Mouse (Mus musculus): ENCODE data around the gene 1810010D01Rik. TPM values are rescaled to one million over a fixed set of nuclear protein-coding genes. Genes with fewer than 3 reads are reported as not detected.
A peak's percentile ranks its signal among the peaks of the same experiment; 100 is the strongest.

Gene 1810010D01Rik
- total and polyA plus RNA-seq, 2 experiments = 0.13 TPM; not detected in 1

DNA sequence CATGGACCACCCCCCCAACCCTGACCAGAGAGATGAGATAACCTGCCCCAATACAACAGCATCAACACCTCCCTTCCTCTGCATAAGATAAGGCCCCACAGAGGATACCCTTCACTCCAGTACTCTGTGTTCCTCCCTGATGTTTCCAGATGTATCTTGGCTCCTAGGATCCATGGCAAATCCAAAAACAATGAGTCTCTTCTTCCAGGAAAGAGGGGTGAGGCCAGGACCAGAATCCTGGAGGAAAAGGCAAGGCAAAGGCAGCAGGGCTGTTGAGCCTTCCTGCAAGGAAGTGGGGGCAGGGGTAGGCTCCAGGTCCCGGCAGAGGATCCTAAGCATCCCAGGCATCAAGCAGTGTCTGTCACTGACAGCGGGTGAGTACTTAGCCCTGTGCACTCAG is 13.4 kb upstream of the 1810010D01Rik start:
- H3K4me3 ChIP-seq (ENCODE audit: insufficient read depth, low read depth, low read length) = no peak overlapping the region
- H3K36me3 ChIP-seq (ENCODE audit: control insufficient read depth, insufficient read depth, low read length) = no peaks in the 10 kb centered on the region
- 72% methylated on average over 2 of the region's 2 CpGs for WGBS
- TF ChIP-seq POLR2A (IDR thresholded peaks at IDR 0.05; ENCODE audit: extremely low read depth, insufficient read depth, low read length) (no peak), CTCF (IDR thresholded peaks at IDR 0.05; ENCODE audit: low read depth, low read length) (no peak)
- H3K9ac ChIP-seq (ENCODE audit: low read depth, low read length) = no peak overlapping the region
- H3K27ac ChIP-seq (replicated peaks; ENCODE audit: insufficient read depth, low read depth, low read length) = no peak overlapping the region
- H3K27me3 ChIP-seq (ENCODE audit: control insufficient read depth, insufficient read depth, low read length) = no peaks in the 10 kb centered on the region
- no peak for DNase-seq (ENCODE audit: extremely low read depth, low read depth, low spot score)
- no peaks in the 10 kb centered on the region for H3K79me2 ChIP-seq (ENCODE audit: control insufficient read depth, insufficient read depth, low read length)
- H3K4me1 ChIP-seq (ENCODE audit: control insufficient read depth, insufficient read depth, low read length) = no peaks in the 10 kb centered on the region

DNA sequence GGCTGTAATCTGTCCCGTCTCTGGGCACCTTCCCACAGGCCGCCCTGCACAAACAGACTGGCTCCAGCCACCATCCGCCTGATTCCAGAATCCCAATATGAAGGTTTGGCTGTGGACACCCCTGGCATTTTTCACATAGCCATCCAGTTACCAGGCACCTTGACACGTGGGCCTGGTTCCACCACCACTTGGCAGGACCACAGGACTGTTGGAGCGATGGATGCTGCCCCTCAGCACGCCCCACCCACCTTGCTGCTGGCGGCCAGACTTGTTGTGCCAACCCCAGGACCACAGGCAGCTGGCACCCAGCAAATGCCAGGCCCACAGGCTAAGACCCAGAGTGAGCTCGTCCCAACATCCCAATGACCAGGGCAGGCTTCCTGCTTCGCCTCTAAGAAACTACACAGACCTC is 11.5 kb upstream of the 1810010D01Rik start:
- H3K27ac ChIP-seq (replicated peaks; ENCODE audit: insufficient read depth, low read depth, low read length) = no peak overlapping the region
- H3K79me2 ChIP-seq (ENCODE audit: control insufficient read depth, insufficient read depth, low read length) = no peaks in the 10 kb centered on the region
- no peaks in the 10 kb centered on the region for H3K27me3 ChIP-seq (ENCODE audit: control insufficient read depth, insufficient read depth, low read length)
- no peak overlapping the region for H3K9ac ChIP-seq (ENCODE audit: low read depth, low read length)
- no peaks in the 10 kb centered on the region for H3K4me1 ChIP-seq (ENCODE audit: control insufficient read depth, insufficient read depth, low read length)
- no peak for DNase-seq (ENCODE audit: extremely low read depth, low read depth, low spot score)
- TF ChIP-seq CTCF (IDR thresholded peaks at IDR 0.05; ENCODE audit: low read depth, low read length) = no peak
- no peak for TF ChIP-seq POLR2A (IDR thresholded peaks at IDR 0.05; ENCODE audit: extremely low read depth, insufficient read depth, low read length)
- no peaks in the 10 kb centered on the region for H3K36me3 ChIP-seq (ENCODE audit: control insufficient read depth, insufficient read depth, low read length)
- 84% methylated on average over 9 of the region's 9 CpGs for WGBS
- H3K4me3 ChIP-seq (ENCODE audit: insufficient read depth, low read depth, low read length) = no peak overlapping the region

DNA sequence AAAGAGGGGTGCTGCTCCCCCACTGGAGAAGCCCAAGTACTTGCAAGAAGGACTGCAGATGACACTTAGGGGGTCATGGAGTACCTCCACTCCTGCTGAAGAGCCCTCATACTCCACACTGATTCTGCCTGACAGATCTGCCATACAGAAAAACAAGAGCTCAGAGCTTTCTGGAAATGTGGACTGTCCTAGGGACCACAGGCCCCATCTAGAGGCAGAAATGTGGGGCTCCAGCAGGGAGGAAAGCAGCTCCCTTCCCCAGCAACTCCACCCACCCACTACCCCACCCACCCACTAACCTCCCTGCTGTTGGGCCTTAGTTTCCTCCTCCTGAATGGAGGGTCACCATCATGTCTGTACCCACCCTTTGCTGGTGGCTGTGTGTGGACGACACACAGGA is 8.7 kb upstream of the 1810010D01Rik start:
- no peak for DNase-seq (ENCODE audit: extremely low read depth, low read depth, low spot score)
- Histone ChIP-seq H3K36me3 (ENCODE audit: control insufficient read depth, insufficient read depth, low read length) (no peaks in the 10 kb centered on the region), H3K4me3 (ENCODE audit: insufficient read depth, low read depth, low read length) (no peak overlapping the region), H3K9ac (ENCODE audit: low read depth, low read length) (no peak overlapping the region), H3K79me2 (ENCODE audit: control insufficient read depth, insufficient read depth, low read length) (no peaks in the 10 kb centered on the region), H3K27me3 (ENCODE audit: control insufficient read depth, insufficient read depth, low read length) (no peaks in the 10 kb centered on the region), H3K4me1 (ENCODE audit: control insufficient read depth, insufficient read depth, low read length) (no peaks in the 10 kb centered on the region), H3K27ac (replicated peaks; ENCODE audit: insufficient read depth, low read depth, low read length) (no peak overlapping the region)
- TF ChIP-seq POLR2A (IDR thresholded peaks at IDR 0.05; ENCODE audit: extremely low read depth, insufficient read depth, low read length) (no peak), CTCF (IDR thresholded peaks at IDR 0.05; ENCODE audit: low read depth, low read length) (no peak)
- 78% methylated on average over 1 of the region's 1 CpGs for WGBS

DNA sequence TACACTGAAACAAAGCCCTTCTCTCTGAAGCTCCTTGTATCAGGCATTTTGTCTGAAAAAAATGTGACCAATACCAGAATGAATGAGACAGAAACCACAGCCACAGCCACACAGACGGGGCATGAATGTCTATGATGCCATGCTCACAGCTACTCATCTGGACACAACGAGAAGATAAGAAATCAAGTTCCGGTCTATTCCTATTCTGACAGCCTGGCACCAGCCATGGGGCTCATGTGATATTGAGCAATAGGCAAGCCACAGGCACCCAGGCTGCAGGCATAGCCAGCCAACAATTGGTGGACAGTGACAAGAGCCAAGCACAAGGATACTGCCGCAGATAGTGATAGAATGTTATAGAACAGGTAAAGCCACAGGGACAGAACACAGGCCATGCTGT is 7.6 kb upstream of the 1810010D01Rik start:
- DNase-seq (ENCODE audit: extremely low read depth, low read depth, low spot score) = peak; percentile 18
- H3K9ac ChIP-seq (ENCODE audit: low read depth, low read length) = no peak overlapping the region
- no peaks in the 10 kb centered on the region for H3K36me3 ChIP-seq (ENCODE audit: control insufficient read depth, insufficient read depth, low read length)
- WGBS = 63% methylated on average over 4 of the region's 4 CpGs
- no peaks in the 10 kb centered on the region for H3K79me2 ChIP-seq (ENCODE audit: control insufficient read depth, insufficient read depth, low read length)
- no peaks in the 10 kb centered on the region for H3K27me3 ChIP-seq (ENCODE audit: control insufficient read depth, insufficient read depth, low read length)
- no peak overlapping the region for H3K27ac ChIP-seq (replicated peaks; ENCODE audit: insufficient read depth, low read depth, low read length)
- no peak overlapping the region for H3K4me3 ChIP-seq (ENCODE audit: insufficient read depth, low read depth, low read length)
- H3K4me1 ChIP-seq (ENCODE audit: control insufficient read depth, insufficient read depth, low read length) = no peaks in the 10 kb centered on the region
- TF ChIP-seq POLR2A (IDR thresholded peaks at IDR 0.05; ENCODE audit: extremely low read depth, insufficient read depth, low read length) (no peak), CTCF (IDR thresholded peaks at IDR 0.05; ENCODE audit: low read depth, low read length) (no peak)

DNA sequence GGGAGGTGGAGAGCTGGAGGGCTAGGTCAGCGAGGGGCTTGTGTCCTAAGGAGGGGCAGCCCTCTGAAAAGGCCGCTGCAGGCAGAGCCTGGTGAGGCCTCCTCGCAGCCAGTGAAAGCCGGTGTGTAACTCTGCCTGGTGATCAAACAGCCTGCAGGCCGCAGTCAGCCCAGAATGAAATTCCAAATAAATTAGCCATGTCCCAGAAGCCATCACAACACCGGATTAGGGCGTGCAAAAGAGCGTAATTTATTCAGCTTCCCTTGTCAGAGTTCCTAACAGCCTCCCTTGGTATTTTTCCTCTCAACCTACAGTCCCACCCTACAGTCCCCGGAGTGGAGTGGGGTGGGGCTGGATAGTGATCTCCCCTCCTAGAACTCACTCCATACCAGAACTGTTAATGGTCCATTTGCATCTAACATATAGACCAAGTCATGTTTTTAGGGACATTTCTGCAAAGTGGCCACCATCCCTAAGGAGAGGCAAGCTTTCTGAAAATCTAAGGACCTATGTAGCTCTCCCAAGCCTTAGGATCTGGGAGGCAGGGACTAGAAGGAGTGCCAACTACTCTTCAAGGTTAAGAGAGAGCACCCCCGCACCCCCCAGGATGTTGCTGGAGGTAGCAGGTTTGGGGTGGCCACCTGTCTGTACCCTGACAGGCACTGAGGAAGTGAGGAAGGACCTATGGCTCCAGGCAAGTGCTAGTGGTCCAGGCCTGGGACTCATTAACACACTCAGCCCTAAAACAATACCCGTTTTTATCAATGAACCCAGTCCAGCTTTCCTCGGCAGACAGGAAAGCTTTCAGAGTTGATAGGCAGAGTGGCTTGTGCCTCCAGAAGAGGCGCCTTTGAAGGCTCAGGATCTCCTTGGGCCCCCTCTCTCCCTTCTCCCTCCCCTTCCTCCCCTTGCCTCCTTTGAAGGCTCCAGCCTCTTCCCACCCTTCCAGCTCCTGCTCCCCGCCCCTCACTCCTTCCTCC is 4.1 kb upstream of the 1810010D01Rik start:
- no peaks in the 10 kb centered on the region for H3K36me3 ChIP-seq (ENCODE audit: control insufficient read depth, insufficient read depth, low read length)
- TF ChIP-seq CTCF (IDR thresholded peaks at IDR 0.05; ENCODE audit: low read depth, low read length) (no peak), POLR2A (IDR thresholded peaks at IDR 0.05; ENCODE audit: extremely low read depth, insufficient read depth, low read length) (no peak)
- H3K4me1 ChIP-seq (ENCODE audit: control insufficient read depth, insufficient read depth, low read length) = no peaks in the 10 kb centered on the region
- DNase-seq (ENCODE audit: extremely low read depth, low read depth, low spot score) = no peak
- no peak overlapping the region for H3K9ac ChIP-seq (ENCODE audit: low read depth, low read length)
- no peaks in the 10 kb centered on the region for H3K79me2 ChIP-seq (ENCODE audit: control insufficient read depth, insufficient read depth, low read length)
- H3K27ac ChIP-seq (replicated peaks; ENCODE audit: insufficient read depth, low read depth, low read length) = no peak overlapping the region
- H3K27me3 ChIP-seq (ENCODE audit: control insufficient read depth, insufficient read depth, low read length) = no peaks in the 10 kb centered on the region
- H3K4me3 ChIP-seq (ENCODE audit: insufficient read depth, low read depth, low read length) = no peak overlapping the region
- WGBS = 73% methylated on average over 14 of the region's 14 CpGs

All from liver, adult 2 months (tissue).